Mouse (Mus musculus) testis, postnatal 10 days (tissue): Measurements from ENCODE around the gene Tmem151b.

ENCODE experiments used
- DNase-seq: peaks from one replicate; pipeline ENCODE4 v3.0.0; 2021; ENCODE audit warnings: low spot score

The Tmem151b gene

DNA sequence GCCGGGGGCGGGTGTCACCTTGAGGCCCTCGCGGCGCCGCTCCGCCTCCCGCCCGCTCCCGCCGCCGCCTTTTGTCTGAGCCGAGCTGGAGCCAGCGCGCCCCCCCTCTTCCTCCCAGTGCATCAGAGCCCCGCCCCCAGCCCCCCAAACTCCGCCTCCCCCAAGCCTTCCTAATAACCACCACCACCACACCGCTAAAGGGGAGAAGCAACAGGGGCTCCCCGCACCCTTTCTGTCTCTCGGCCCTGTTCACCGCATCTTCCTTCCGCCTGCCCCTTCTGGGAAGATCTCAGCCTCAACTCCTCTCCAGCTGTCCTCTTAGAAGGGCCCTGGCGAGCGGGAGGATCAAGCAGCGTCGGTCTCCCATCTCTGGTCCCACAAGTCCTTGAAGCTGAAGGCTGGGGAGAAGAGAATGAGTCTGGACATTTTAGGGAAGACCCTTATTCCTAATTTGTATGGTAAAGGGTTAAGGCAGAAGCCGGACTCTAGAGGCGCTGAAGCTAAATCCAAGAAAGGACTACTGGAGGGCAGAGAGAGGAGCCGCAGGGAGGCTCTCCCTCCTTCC, at the start of gene Tmem151b:
Gene Tmem151b (minus strand): TSS at position 61 of the 565 bp plus-strand sequence.
- no peak for DNase-seq

DNA sequence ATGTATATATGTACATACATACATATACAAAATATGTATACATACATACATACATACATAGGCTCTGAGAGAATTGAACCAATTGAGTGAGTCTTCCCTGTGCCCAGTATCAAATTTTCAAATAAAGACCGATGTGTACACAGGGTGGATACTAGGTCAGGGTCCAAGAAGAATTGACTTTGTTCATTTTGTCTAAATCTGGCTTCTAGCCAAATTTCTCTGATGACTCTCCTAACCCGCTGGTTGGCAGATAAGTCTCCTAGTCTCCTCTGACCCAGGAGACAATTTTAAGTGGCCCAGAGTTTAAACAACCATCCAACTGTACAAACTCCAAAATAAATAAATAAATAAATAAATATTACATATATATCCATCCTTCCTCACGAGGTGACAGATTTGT, 49.4 kb upstream of the Tmem151b start:
- no peak for DNase-seq

DNA sequence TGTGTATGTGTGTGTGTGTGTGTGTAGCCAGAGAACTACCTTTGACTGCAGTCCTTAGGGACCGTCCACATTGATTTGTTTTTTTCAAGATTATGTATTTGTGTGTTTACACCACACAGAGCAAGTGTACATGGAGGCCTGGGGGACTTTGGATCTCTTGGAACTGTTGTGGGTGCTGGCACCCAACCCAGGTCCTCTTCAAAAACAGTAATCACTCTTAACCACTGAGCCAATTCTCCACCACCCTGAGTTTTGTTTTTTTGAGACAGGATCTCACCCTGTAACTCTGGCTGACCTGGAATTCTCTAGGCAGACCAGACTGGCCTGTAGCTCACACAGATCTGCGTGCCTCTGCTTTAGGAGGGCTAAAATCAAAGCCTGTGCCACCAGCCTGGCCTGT, 48.9 kb upstream of the Tmem151b start:
- DNase-seq, result peak; percentile 38

GRCm38 (mm10) chr17:45597787-45598186, 48.3 kb upstream of the Tmem151b start:
- peak; percentile 54 for DNase-seq

GRCm38 (mm10) chr17:45596631-45597396, 47.3 kb upstream of the Tmem151b start:
- peak; percentile 84 for DNase-seq

DNA sequence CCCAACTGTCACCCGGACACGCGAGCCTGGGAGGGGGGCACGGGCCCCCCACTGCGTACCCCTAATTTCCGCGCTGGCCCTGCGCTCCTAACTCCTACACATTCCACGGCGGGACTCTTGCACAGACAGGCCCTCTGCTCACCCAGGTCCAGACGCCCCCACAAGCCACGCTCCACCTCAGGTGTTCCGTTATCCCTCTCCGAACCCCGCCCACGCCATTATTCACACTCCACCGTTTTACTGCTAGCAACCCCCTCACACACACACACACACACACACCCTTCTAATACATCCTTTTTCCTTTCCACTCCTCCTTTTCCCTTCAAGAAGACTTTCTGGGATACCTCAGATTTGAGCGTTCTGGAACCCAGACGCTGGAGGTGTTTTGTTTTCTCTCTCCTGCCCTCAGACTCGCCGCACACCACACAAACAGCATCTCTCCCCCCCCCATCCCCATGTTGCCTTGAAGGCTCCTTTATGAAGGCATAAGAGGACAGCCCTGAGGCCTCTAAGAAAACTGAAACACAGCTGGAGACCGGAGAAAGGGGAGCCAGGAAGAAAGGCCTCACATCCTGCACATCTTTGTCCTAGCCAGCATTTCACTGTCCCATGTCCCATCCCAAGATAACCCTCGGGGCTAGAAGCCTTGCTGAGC, 46.4 kb upstream of the Tmem151b start:
- no peak for DNase-seq

DNA sequence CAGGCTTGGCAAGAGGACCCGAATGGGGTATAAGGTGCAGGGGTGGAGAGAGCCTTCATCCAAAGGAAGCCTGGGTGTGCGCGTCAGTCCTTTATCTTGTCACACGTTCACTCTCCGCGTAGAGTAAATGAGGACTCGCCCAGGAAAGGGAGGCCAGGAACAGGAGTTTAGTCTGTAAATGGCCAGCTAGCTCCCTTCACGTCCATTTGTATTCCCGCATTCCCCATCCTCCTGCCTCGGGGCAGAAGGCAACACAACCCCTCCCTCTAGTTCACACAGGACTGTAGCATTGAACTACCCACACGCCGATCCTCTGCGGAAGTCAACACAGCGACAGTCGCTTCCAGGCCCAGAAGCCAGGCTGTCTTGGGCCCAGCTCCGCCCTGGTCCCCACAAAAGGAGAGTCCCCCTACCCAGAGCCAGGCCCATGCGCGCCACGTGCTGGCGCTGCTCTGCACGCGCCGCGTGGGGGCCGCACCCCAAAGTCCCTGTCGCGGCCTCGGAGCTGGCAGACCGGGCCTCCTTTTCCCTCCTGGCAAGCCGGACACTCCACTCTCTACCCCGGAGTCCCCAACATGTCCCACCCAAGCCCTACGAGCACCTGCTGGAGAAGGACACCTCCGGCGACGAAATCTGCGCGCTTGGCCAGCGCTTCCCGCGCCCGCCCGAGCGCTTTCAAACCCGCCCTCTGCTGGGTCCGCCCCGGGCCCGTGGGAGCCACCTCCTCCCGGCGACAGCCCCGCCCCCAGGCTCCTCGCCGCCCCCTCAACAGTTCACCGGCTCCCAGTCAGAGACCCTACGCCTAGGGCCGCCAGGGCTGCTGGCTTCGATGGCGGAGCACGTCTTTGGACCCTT, 45.6 kb upstream of the Tmem151b start:
- DNase-seq, result peak; percentile 93

- DNase-seq, result no peak
Measured at GRCm38 (mm10) chr17:45594195-45594594, 44.7 kb upstream of the Tmem151b start.

DNA sequence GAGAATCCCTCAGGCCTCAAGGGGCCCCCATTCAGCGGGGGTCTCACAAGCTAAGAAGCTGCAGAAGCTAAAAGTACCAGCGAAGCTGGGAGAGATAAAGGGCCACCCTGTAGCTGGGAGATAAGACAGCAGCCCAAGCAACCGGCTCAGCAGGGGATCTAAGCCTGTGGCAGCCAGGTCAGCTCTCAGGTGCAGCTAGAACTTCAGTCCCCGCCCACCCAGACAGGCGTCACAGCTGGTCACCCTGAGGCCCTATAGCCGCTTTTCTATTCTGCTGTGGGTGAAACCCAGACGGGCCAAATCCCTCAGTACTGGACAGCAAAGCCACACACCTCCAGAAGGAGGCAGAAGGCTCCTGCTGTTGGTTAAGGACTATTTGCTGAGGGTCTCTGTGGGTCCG, 44.0 kb upstream of the Tmem151b start:
- DNase-seq, result peak; percentile 62

DNA sequence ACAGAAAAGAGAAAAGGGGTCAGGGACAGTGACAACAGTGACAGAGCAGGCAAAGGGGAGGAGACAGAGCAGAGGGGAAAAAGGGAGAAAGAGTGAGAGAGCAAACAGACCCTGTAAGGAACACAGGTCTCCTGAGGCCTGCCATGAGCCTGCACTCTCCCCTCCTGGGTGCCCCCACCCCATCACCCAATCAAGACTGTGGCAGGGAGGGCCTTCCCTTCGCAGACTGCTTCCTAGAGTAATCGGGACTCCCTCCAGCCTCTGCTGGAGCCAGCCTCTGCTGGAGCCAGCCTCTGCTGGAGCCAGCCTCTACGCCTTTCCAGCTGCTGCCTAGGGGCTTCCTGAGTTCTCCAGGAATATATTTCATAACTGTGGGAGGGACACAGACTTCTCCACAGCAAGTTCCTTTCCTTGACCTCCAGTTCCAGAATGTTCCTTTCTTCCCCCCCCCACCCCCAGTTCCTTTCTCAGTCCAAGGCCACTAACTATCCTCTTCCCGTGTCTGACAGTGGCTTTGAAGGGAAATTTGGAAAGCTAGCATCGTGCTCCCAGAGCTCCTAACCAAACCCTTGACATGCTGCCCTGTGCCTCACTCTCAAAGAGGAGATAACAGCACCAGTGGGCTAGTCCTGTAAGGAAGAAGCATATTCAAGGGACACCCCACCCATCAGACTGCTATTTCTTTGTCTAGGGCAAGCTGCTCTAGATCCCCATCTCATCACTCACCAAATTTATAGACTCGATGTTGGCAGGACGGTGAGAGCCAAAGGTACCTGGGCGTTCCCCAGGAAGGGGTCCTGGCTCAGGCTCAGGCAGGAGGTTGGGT, 43.3 kb upstream of the Tmem151b start:
- DNase-seq, result peak; percentile 70

DNA sequence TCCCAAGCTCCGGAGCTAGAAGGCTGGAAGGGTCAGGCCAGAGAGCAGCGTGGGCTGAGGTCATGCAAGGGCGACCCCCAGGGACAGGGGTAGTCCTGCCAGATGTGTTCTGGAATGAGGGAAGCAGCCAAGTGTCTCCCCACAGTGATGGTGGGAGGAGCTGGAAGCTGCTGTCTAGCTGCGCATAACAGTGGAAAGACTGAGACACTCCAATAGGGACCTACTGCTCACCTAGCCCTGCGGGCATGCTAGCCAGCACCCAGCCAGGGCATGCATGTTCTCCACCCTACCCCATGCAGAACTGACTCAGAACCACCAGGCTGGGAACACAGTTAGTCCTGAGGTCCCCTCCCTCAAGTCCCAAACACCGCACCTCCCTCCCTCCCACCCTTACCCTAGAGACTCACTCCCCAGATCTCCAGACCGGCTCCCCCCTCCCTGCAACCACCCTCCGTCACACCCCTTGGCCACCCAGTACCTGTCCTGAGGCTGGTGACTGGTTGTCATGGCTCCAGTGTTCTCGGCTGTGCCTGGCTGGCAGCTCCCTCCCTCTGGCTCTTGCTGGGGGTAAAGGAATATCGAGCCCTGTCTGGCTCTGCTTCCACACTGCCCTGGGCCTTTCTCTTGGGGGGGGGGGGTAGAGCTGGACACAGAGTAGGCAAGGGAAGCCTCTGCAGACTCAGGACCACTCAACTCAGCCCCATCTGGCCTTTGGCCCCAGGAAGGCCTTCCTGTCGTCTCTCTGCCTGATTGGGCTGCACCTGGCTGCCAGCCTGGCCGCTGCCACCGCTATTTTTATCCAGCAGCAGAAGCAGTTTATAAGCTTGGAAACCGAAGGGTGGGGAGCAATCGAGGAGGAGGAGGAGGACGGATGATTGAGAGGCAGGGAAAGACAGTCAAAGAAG, 42.5 kb upstream of the Tmem151b start:
- DNase-seq, result peak; percentile 72

- DNase-seq, result peak; percentile 37
Measured at GRCm38 (mm10) chr17:45590410-45590809, 40.9 kb upstream of the Tmem151b start.

GRCm38 (mm10) chr17:45589844-45590243, 40.4 kb upstream of the Tmem151b start:
- peak; percentile 41 for DNase-seq

DNA sequence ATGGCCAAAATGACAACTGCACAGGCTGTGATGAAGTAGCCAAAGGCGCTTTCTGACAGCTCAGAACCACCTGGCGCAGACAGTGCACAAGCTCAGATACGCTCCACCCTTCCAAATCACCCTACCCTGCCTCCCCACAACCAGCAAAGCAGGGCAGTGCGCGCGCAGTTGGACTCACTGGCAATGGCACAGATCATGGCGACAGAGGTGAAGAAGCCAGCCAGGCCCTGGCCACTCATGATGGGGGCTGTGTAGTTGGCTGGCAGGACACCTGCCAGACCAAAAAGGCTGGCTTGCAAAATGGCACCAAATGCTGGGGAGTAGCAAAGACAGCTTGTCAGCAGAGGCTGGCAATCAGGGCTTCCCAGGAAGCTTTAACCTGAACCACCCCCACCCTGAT, 39.8 kb upstream of the Tmem151b start:
- DNase-seq, result peak; percentile 39

GRCm38 (mm10) chr17:45588370-45588769, 38.9 kb upstream of the Tmem151b start:
- DNase-seq, result no peak

DNA sequence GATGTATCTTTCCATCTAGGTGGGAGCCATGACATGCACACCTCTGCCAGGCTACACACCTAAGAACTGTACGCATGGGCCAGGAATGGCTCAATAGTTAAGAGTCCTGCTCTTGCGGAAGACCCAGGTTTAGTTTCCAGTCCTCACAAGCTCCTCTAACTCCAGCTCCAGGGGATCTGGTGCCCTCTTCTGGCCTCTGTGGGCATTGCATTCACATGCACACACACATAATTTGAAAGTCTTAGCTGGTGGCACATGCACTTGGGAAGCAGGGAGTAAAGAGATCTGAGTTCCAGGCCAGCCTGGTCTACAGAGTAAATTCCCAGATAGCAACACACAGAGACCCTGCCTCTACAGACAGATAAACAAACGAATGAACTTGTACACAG, 37.0 kb upstream of the Tmem151b start:
- DNase-seq, result no peak

DNA sequence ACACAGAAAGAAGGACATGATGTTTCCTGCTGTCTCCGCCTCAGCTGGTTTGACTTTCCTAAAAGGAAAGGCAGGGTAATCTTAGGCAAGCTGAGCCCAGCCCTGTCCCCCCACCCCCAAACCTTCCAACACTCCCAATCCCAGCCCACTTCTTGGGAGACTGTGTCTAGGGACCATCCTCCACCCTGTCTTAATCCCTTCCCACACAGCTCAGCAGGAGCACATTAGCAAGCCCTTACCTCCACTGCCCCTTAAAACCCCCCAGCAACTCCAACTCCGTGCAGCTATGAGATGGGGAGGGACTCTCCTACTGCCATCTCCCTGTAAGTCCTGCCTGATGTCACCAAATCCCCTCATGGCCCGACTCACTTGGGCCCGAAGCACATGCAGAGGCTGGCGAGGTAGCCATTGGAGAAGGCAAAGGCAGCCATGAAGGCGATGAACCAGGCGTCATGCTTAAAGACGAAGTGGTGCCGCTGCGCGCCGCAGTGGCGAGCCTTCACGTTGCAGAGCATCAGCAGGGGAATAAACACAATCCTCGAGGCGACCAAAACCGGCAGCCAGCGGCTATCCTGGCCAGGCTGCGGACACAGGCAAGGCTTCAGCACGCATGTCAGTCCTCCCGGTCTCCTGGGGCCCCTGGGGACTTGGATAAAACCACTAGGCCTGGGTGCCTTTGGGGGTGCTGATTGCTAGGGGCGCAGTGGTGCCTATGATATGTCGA, 36.4 kb upstream of the Tmem151b start:
- DNase-seq, result no peak

- DNase-seq, result peak; percentile 91
Measured at GRCm38 (mm10) chr17:45584939-45585678, 35.6 kb upstream of the Tmem151b start.
